Comparison of ENCODE assay signal across 14 mouse cellular contexts in the genomic region with DNA sequence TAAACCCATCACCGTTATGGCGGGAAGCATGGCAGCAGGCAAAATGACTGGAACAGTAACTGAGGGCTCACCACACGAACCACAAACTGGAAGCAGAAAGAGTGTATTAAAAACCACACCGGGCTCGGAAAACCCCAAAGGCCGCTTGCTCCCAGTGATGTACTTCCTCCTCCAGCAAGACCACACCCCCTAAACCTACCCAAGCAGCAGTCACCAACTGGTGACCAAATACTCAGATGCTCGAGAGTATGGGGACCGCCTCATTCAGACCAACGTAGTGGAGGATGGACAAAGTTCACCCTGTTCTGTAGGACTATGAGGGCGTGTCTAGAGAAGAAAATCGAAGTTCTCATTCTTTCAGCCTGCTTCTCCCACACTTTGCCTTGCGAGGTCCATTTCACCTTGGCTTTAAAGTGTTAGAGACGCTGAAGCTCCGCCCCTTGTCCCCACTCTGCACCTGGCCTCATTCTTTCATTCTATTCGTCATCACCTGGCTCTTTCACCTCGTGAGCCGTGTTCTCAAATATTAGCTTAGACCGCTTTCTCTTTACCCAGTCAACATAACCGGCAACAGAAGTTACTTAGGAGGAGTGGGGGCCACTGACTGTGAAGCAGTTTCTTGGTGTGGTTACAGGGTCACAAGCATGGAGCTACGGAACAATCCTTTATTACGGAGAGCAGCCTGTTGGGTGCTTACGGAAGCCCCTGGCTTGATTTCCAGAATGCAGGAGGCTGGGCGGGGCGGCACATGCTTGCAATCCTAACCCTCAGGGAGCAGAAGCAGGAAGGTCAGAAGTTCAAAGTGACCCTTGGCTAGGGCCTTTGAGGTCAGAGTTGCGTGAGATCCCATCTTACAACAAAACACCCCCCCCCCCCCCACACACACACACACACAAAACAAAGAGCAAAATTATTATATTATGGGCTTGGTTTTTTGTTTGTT. TPM values are rescaled to one million over a fixed set of nuclear protein-coding genes. Genes with fewer than 3 reads are reported as not detected.
DNase-seq lines count a peak whose midpoint lies in the region; ATAC-seq and TF ChIP-seq lines count a peak whose summit lies in the region.
"Had no signal": no experiment of that assay in that cellular context is flagged by ENCODE, and none has a peak within 500 bp of the region (broad histone marks: within the 10 kb centered on the region; RNA-seq: fewer than 3 reads in every experiment).

No protein-coding gene starts in this region.

- H3K9ac ChIP-seq in kidney, embryonic 16.5 days (replicated peaks; ENCODE audit: low read length), result no peak overlapping the region
- H3K9ac ChIP-seq in liver, embryonic 14.5 days (replicated peaks), result no peak overlapping the region
- H3K9ac ChIP-seq: limb, embryonic 15.5 days had no signal

- H3K9me3 ChIP-seq in kidney, embryonic 16.5 days (ENCODE audit: low read length), result no peaks in the 10 kb centered on the region
- H3K9me3 ChIP-seq in liver, embryonic 14.5 days (ENCODE audit: control insufficient read depth, low read length), result no peaks in the 10 kb centered on the region
- H3K9me3 ChIP-seq: limb, embryonic 15.5 days had no signal

- TF ChIP-seq POLR2A in small intestine, adult 2 months (IDR thresholded peaks at IDR 0.05; ENCODE audit: low read depth, low read length), result no peak

- no peak overlapping the region for H3K4me3 ChIP-seq in kidney, embryonic 16.5 days (ENCODE audit: low read length)
- H3K4me3 ChIP-seq in liver, embryonic 14.5 days (ENCODE audit: insufficient read depth in 1 of 2, low read depth in 2 of 2, low read length in 2 of 2), result no peak overlapping the region
- peak overlapping the region; percentile 33 for H3K4me3 ChIP-seq in small intestine, adult 2 months (ENCODE audit: low read depth, low read length)
- H3K4me3 ChIP-seq: limb, embryonic 15.5 days had no signal

- TF ChIP-seq EP300 in liver, embryonic 14.5 days (IDR thresholded peaks at IDR 0.05; ENCODE audit: low read depth), result no peak

- H3K27me3 ChIP-seq in kidney, embryonic 16.5 days (ENCODE audit: insufficient read depth, low read length), result no peaks in the 10 kb centered on the region
- no peaks in the 10 kb centered on the region for H3K27me3 ChIP-seq in liver, embryonic 14.5 days (ENCODE audit: control insufficient read depth, insufficient read depth, low read length)
- no peaks in the 10 kb centered on the region for H3K27me3 ChIP-seq in small intestine, adult 2 months (ENCODE audit: control insufficient read depth, insufficient read depth, low read length)
- H3K27me3 ChIP-seq: limb, embryonic 15.5 days had no signal

- ATAC-seq in kidney, embryonic 16.5 days (ENCODE audit: low FRiP score, low TSS enrichment), result peak; percentile 35; the same call in 1 of the 2 replicates
- peak; percentile 52; the same call in 1 of the 2 replicates for ATAC-seq in liver, embryonic 14.5 days (ENCODE audit: insufficient read depth)
- no peak for ATAC-seq in erythroid progenitor cell, adult 5-6 weeks (replicated peaks; ENCODE audit: low FRiP score, poor library complexity, severe bottlenecking)

- no peak overlapping the region for H3K4me2 ChIP-seq in kidney, embryonic 16.5 days (replicated peaks; ENCODE audit: low read depth, low read length)
- no peak overlapping the region for H3K4me2 ChIP-seq in liver, embryonic 14.5 days (ENCODE audit: low read depth)
- H3K4me2 ChIP-seq: limb, embryonic 15.5 days had no signal

- H3K4me1 ChIP-seq in kidney, embryonic 16.5 days (ENCODE audit: insufficient read depth, low read length), result no peaks in the 10 kb centered on the region
- no peaks in the 10 kb centered on the region; a peak in 1 of 4 replicates for H3K4me1 ChIP-seq in liver, embryonic 14.5 days (replicated peaks; ENCODE audit: control insufficient read depth in 2 of 2, insufficient read depth in 2 of 2, low read length in 1 of 2)
- H3K4me1 ChIP-seq in small intestine, adult 2 months (ENCODE audit: control insufficient read depth, insufficient read depth, insufficient read length, low read length), result no peaks in the 10 kb centered on the region; the same call in 1 of the 2 replicates
- H3K4me1 ChIP-seq: limb, embryonic 15.5 days had no signal

- 75% methylated on average over 25 of the region's 25 CpGs for WGBS in kidney, embryonic 16.5 days
- WGBS in liver, embryonic 14.5 days (ENCODE audit: insufficient replicate concordance), result 35% methylated on average over 25 of the region's 25 CpGs
- WGBS in small intestine, adult 2 months, result 27% methylated on average over 25 of the region's 25 CpGs

- H3K36me3 ChIP-seq in kidney, embryonic 16.5 days (ENCODE audit: insufficient read depth, low read length), result no peaks in the 10 kb centered on the region
- no peaks in the 10 kb centered on the region for H3K36me3 ChIP-seq in liver, embryonic 14.5 days (replicated peaks; ENCODE audit: control insufficient read depth, insufficient read depth, low read depth)
- no peaks in the 10 kb centered on the region for H3K36me3 ChIP-seq in small intestine, adult 2 months (ENCODE audit: control insufficient read depth, insufficient read depth, low read length)
- H3K36me3 ChIP-seq: limb, embryonic 15.5 days had no signal

- no peak for TF ChIP-seq CTCF in liver, embryonic 14.5 days (IDR thresholded peaks at IDR 0.05; ENCODE audit: low read depth)
- TF ChIP-seq CTCF in small intestine, adult 2 months (IDR thresholded peaks at IDR 0.05; ENCODE audit: extremely low read depth, insufficient read length, insufficient replicate concordance, low read depth, low read length), result no peak

- H3K27ac ChIP-seq in kidney, embryonic 16.5 days (ENCODE audit: low read length), result no peak overlapping the region
- H3K27ac ChIP-seq in liver, embryonic 14.5 days, result no peak overlapping the region
- 0 out of 2 replicates have a peak overlapping the region, but pooled peaks have one; percentile 5 for H3K27ac ChIP-seq in small intestine, adult 2 months (ENCODE audit: insufficient read depth, low read depth, low read length)
- H3K27ac ChIP-seq: limb, embryonic 15.5 days had no signal

- DNase-seq in kidney, adult 11 months, result no peak
- peak; percentile 69 for DNase-seq in embryo, embryonic 10 days (ENCODE audit: low spot score)
- DNase-seq in liver, embryonic 14.5 days (ENCODE audit: low read depth in 3 of 3, low spot score in 3 of 3), result peak; percentile 4 to 13 (median 6)
- DNase-seq in cerebellum, adult 9-10 months, result no peak
- DNase-seq in layer of hippocampus, adult 9-10 months (ENCODE audit: low spot score), result no peak
- DNase-seq: heart, postnatal 4 days had no signal

RNA-seq across cellular contexts. Expression of gene Mtnr1a, which starts 5.7 kb away (rescaled TPM):
- polyA plus RNA-seq in kidney, embryonic 16.5 days (2015; fragmentation: Nextera tagmentation; extraction: Ambion mirVana), result not detected in 2 replicates
- polyA plus RNA-seq in liver, embryonic 14.5 days (2012; rRNA removed), result 0.02 TPM in 1 of 2 replicates, not detected in the other
- not detected in 2 replicates for polyA plus RNA-seq in liver, embryonic 14.5 days (2014; fragmentation: Nextera tagmentation; extraction: Ambion mirVana)
- polyA plus RNA-seq in small intestine, adult 2 months (2012; rRNA removed), result 0.20 TPM in 1 of 2 replicates, not detected in the other
- total RNA-seq in erythroid progenitor cell, adult 5-6 weeks (2015; ENCODE audit: low replicate concordance), result not detected in 2 replicates
- not detected in 2 replicates for total RNA-seq in erythroid progenitor cell, adult 5-6 weeks (2017; ENCODE audit: low replicate concordance)
- total RNA-seq: adrenal gland, adult 18-20 months; gastrocnemius, adult 18-20 months; heart, postnatal 4 days; layer of hippocampus, adult 18-20 months; neutrophil, adult 5-6 weeks had no signal

Comparison
In these comparisons a context has a peak if more than half of its experiments do, and no peak if none do; other contexts are left out.
1. DNase-seq: peak in embryo, embryonic 10 days (single experiment) and liver, embryonic 14.5 days (3 of 3); none in kidney, adult 11 months (single experiment), cerebellum, adult 9-10 months (single experiment) and layer of hippocampus, adult 9-10 months (single experiment).